Mouse (Mus musculus) cerebellum, adult 2 months (tissue): ENCODE results near the gene Clec2e. TPM values are rescaled to one million over a fixed set of nuclear protein-coding genes. Genes with fewer than 3 reads are reported as not detected.
A peak's percentile ranks its signal among the peaks of the same experiment; 100 is the strongest.

ENCODE experiments used
- DNase-seq, 2 experiments: peaks; one replicate each; pipeline ENCODE4 v3.0.0; 2021
- H3K27ac ChIP-seq: fragments of 200-500 bp; 2 replicates; pipeline ENCODE4 v1.5.1; 2012; ENCODE audit warnings: low read length, control low read depth, inconsistent platforms; ENCODE audit not compliant: insufficient read depth
- H3K27me3 ChIP-seq: fragments of 200-500 bp; 2 replicates; pipeline ENCODE4 v1.6.1; 2012; ENCODE audit warnings: inconsistent platforms, mild to moderate bottlenecking, low read length, moderate library complexity; ENCODE audit not compliant: control insufficient read depth, insufficient read depth
- H3K4me1 ChIP-seq: fragments of 200-500 bp; 2 replicates; pipeline ENCODE4 v1.6.1; 2011; ENCODE audit warnings: low read length; ENCODE audit not compliant: control insufficient read depth, insufficient read depth
- H3K4me3 ChIP-seq: fragments of 200-500 bp; replicated peaks from 2 replicates; pipeline ENCODE3; 2011; ENCODE audit warnings: mild to moderate bottlenecking, low read depth, low read length, control low read depth; ENCODE audit not compliant: insufficient read depth
- CTCF ChIP-seq: fragments of 200-500 bp; IDR thresholded peaks from 2 replicates; pipeline ENCODE4 v1.5.1; 2011; ENCODE audit warnings: low read depth, mild to moderate bottlenecking, control low read depth, low read length, moderate library complexity, borderline replicate concordance; ENCODE audit not compliant: insufficient read depth
- POLR2A ChIP-seq: fragments of 200-500 bp; IDR thresholded peaks from 2 replicates; pipeline ENCODE4 v1.6.1; 2011; ENCODE audit warnings: low read length, control low read depth, borderline replicate concordance; ENCODE audit not compliant: insufficient read depth
- WGBS: fragments of 180-500 bp; shearing (Covaris S2); methylation state at CpG from one replicate; pipeline ENCODE4 v1.1.7; 2018; 5-methylcytosine and 5-hydroxymethylcytosine counted together
- polyA plus RNA-seq: library from polyadenylated mRNA; depleted of rRNA; stranded (reverse); fragments of >200 nt; gene quantifications from 2 replicates; pipeline ENCODE4 v1.2.3, GENCODE M21; 2012; rRNA removed

The Clec2e gene
- polyA plus RNA-seq, 1 experiment: not detected

DNA sequence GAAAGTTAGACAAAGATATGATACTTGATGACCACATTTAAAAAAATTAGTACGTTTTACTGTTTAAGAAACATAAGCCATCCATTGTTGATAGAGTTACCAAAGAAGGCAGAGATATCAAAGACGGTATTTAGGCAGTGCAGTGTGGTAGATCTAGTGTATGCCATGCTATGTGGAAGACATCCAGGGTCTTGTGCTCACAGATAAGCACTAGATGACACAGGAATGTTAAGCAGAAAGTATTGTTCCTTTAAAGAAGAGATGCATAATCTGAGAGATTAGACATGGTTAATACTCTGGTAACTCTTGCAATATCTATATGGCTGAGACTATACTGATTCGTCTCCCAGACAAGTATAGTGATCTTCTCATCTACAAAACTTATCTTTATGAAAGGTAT lies 49.6 kb downstream of the Clec2e start:
- TF ChIP-seq CTCF: no peak
- no peak for TF ChIP-seq POLR2A
- Histone ChIP-seq H3K4me3 (no peak overlapping the region), H3K27ac (no peak overlapping the region), H3K27me3 (no peaks in the 10 kb centered on the region), H3K4me1 (no peaks in the 10 kb centered on the region)
- DNase-seq: no peak
- WGBS: 89% methylated on average over 3 of the region's 3 CpGs

DNA sequence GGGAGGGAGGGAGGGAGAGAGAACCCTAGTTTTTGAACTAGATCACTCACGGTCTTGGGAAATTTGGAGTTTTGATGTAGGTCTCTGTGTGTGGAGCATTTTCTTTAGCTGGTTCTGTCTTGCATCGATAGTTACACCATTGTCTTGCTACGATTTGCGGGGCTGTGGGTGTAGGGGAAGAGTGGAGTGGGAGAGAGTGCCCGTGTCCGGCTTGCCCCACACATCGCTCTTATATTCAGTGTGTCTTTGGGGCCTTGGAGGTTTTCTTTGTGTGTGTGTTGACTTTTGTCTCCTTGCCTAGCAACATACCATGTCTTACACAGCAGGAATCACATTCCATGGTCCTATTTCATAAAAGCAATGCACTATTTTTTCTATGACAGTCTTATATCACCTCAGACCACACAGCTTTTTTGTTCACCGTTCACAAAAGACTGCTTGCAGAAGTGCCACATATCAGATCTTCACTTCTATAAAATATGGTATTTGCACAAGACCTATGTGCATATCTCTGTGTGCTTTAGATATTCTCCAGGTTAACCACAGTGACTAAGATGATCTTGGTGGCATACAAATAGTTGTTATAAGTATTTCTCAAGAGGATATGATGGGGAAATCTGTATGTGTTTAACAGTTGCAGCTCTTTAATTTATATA lies 51.0 kb downstream of the Clec2e start:
- Histone ChIP-seq H3K4me3 (no peak overlapping the region), H3K27me3 (no peaks in the 10 kb centered on the region), H3K4me1 (no peaks in the 10 kb centered on the region), H3K27ac (no peak overlapping the region)
- WGBS: 6% methylated on average over 8 of the region's 8 CpGs
- no peak for DNase-seq
- no peak for TF ChIP-seq CTCF
- no peak for TF ChIP-seq POLR2A

DNA sequence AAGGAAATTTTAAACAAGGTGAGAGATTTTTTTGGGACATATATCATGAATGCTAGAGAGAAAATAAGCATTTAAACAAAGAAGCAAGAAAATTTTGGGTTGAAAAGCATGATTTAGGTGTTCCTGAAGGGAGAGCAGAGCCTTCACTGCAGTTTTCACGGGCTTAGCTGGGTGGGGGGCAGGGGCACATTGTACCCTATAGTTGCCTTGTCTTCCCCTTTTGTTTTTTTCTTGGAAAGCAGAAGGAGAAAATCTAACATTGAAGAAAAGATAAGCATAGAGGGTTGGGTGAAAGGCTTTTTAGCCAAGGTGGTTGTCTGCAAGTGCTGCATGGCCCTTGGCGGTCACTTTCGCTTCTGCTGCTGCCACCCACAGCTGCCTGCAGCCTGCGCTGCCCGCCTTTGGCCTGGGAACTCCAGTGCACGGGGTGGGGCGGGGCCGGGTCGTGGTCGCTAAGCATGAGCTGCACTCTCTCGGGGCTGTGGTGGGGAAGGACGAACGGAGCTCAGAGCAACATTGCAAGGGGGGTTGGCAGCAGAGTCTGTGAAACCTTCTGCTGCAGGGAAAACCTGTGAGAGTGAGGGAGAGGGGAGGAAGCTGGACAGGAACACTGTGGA lies 51.7 kb downstream of the Clec2e start:
- Histone ChIP-seq H3K27ac (no peak overlapping the region), H3K4me1 (no peaks in the 10 kb centered on the region), H3K4me3 (peak overlapping the region; percentile 19), H3K27me3 (no peaks in the 10 kb centered on the region)
- 3% methylated on average over 13 of the region's 13 CpGs for WGBS
- DNase-seq: no peak
- TF ChIP-seq POLR2A (no peak), CTCF (no peak)

DNA sequence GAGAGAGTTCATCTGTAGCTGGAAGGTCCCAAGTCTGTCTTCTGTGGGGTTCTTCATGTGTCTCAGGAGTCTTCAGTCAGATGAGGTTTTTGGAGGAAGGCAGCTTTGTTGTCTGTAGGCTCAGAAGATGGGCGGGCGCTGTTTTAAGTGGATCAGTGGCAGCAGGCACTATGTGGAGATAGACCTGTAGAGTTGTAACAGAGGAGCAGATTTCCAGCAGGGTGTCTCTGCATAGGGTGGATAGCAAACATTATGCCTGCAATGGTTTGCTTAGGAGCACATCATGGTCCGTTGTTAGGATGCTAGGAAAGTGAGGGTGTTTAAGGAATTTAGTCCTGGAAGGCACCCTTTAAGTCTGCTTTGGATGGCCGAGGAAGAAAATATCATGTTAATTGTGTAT lies 52.3 kb downstream of the Clec2e start:
- no peak for DNase-seq

DNA sequence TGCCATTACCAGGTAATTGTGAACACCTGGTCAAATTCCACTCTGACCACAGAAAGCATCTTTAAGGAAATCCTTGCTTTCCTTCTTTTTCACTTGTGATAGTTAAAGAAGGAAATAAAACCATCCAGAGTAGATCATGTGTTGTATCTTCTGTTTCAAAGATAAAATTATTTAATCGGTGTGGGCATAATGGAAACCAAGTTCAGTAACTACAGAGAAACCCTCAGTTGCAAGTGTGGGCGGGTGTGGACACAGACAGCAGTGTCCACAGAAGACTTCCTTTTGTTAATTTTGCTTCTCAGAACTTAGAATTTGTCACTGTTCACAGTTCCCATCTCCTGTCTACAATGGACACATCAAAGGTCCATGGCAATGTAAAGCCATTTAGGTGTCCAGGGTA lies 55.1 kb downstream of the Clec2e start, which contains the start of gene Klrb1f:
Gene Klrb1f (plus strand): TSS at position 301 of the 400 bp plus-strand sequence.
- TF ChIP-seq POLR2A: no peak
- no peak for TF ChIP-seq CTCF
- DNase-seq: no peak
- no peak within 1 kb of the TSS for H3K27ac ChIP-seq
- 96% methylated on average over 2 of the region's 2 CpGs for WGBS
- no peak within 1 kb of the TSS for H3K4me3 ChIP-seq
- no peaks in the 10 kb centered on the region for H3K4me1 ChIP-seq
- no peaks in the 10 kb centered on the region for H3K27me3 ChIP-seq

More for the DNA sequence above, 52.3 kb downstream of the Clec2e start:
- Histone ChIP-seq H3K27me3 (no peaks in the 10 kb centered on the region), H3K4me3 (no peak overlapping the region), H3K4me1 (no peaks in the 10 kb centered on the region), H3K27ac (no peak overlapping the region)
- no peak for TF ChIP-seq POLR2A
- TF ChIP-seq CTCF: no peak
- 58% methylated on average over 4 of the region's 4 CpGs for whole genome bisulfite sequencing

DNA sequence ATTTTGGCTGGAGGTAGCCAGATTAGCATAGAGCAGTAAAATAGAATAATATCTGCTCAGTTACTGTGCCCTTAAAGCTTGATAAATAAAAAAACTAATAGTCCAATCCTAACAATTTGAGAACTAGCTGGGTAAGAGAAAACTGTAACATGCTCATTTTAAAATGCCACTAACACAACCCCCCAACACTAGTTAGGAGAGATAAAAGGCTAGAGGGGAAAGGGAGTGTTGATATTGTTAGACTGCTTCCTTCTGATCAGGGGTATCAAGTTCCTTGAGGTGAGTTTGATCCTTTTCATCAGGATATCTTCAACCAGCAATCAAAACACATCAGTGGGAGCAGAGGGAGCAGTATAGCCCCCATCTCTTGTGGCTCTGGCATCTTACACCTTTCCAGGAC lies 58.2 kb downstream of the Clec2e start:
- TF ChIP-seq POLR2A (no peak), CTCF (no peak)
- no peak overlapping the region for H3K27ac ChIP-seq
- H3K4me3 ChIP-seq: no peak overlapping the region
- DNase-seq: no peak
- no peaks in the 10 kb centered on the region for H3K27me3 ChIP-seq
- H3K4me1 ChIP-seq: no peaks in the 10 kb centered on the region

Other genes starting within 250 kb of the Clec2e start
- gene Clec2i, start 213.3 kb downstream of the Clec2e start, polyA plus RNA-seq: 0.06 TPM in 1 of 2 replicates, not detected in the other
- 0.30 and 0.79 TPM in 2 replicates for gene BC035044, start 209.8 kb downstream of the Clec2e start, polyA plus RNA-seq
- not detected in 2 replicates for gene Clec2g, start 166.5 kb downstream of the Clec2e start, polyA plus RNA-seq
- gene Klrb1f, start 55.0 kb downstream of the Clec2e start, polyA plus RNA-seq: not detected in 2 replicates
- 12.2 and 14.9 TPM in 2 replicates for gene Clec2d, start 79.7 kb upstream of the Clec2e start, polyA plus RNA-seq
- 0.07 and 0.14 TPM in 2 replicates for gene Cd69, start 174.5 kb upstream of the Clec2e start, polyA plus RNA-seq
- not detected in 2 replicates for gene 4922502D21Rik, start 230.9 kb upstream of the Clec2e start, polyA plus RNA-seq
- 0.13 and 0.14 TPM in 2 replicates for gene Clec12a, start 241.8 kb upstream of the Clec2e start, polyA plus RNA-seq